Mouse (Mus musculus): Measurements from ENCODE around the gene Eif1.

- peak; percentile 96 for TF ChIP-seq CTCF (IDR thresholded peaks at IDR 0.05; ENCODE audit: low read depth)
- no peak for TF ChIP-seq EP300 (IDR thresholded peaks at IDR 0.05; ENCODE audit: low read depth)
Measured at GRCm38 (mm10) chr11:100300293-100300692, 19.4 kb upstream of the Eif1 start.

Data from liver, embryonic 14.5 days (tissue).